Mouse (Mus musculus): ENCODE data around the gene Ccdc167.
A peak's percentile ranks its signal among the peaks of the same experiment; 100 is the strongest.

Gene Ccdc167

DNA sequence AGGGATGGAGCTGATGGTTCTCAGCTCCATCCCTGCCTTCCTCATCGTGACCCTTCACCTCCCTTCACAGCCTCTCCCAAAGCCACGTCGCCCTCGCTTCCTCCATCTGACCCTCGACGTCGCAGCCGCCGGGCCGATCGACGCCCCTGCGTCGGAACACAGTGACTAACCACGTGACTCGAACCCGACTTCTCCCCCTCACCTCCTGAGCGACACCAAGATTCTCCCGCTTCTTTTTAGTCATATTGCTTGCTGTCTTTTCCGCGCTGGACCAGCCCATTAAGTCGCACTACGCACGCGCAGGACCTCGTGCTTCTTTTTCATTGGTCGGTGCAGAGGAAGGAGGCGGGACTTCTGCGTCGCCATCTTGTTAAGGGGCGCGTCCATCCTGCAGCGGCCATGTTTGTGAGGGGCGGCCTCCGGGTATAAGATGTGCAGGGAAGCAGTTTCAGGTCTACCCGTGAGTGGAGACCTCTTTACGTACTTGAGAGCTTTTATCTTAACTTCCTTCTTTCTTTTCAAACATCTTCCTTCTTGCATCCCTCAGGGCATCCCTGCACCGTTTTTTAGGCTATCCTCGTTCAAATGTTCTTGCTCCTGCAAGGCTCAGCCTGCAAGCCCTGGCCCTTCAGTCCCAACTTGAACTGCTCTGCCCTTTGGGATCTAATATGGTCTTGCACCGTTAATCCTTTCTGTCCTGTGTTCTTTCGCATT, at the start of gene Ccdc167:
TSS of gene Ccdc167 (minus strand) at position 313 of the 714 bp plus-strand sequence.
- DNase-seq (ENCODE audit: low read depth, low spot score), result peak; percentile 98

DNA sequence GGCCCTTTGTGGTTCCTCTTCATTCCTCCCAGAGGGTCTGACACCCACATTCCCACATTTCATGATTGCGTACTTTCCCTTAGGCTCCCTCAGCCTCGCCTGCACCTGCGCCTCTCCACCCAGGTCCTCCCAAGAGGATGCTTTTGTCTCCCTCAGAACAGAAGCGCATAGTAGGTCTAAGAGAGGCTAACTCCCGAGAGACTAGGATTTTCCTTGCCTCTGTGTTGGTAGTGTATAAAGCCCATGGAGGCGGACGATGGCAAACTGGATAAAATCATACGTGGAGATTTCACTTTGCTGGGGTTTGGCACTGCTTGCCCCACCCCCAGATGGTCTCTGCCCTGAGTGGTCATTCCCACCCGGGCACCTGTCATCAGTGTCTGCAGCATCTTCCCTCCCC, 48.5 kb upstream of the Ccdc167 start:
- DNase-seq (ENCODE audit: low read depth, low spot score), result no peak

DNA sequence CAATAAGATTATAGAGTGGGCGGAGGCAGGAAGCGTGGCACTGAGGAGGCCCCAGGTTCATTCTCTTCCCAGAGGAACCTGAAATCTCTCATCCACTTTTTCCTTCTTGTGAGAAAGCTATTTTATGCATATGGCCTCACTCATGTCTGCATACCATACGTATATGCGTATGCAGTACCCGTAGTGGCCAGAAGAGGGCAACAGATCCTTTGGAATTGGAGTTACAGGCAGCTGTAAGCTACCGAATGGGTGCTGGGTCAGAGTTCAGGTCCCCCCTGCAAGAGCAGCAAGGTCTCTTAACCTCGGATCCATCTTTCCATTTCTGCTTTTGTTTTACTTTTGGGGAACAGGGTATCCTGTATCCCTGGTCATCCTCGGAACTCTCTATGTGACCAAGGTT, 45.7 kb upstream of the Ccdc167 start:
- DNase-seq (ENCODE audit: low read depth, low spot score), result peak; percentile 92

DNA sequence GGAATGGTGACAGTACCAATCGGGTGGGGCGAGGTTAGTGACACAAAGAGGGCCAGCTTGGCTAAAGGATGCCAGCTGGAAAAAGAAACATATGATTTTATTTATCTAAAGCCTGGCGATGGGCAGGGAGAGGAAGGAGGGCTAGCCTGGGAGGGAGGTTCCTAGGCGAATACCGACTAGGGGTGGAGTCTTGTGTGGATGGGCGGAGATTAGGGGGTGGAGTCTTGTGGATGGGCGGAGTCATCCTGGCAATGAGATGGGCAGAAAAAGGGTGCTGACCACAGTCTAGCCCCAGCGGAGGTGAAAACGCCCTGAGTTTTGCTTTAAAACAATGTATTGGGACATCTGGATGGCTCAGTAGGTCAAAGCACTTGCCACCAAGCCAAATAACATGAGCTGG, 45.1 kb upstream of the Ccdc167 start:
- peak; percentile 66 for DNase-seq (ENCODE audit: low read depth, low spot score)

DNA sequence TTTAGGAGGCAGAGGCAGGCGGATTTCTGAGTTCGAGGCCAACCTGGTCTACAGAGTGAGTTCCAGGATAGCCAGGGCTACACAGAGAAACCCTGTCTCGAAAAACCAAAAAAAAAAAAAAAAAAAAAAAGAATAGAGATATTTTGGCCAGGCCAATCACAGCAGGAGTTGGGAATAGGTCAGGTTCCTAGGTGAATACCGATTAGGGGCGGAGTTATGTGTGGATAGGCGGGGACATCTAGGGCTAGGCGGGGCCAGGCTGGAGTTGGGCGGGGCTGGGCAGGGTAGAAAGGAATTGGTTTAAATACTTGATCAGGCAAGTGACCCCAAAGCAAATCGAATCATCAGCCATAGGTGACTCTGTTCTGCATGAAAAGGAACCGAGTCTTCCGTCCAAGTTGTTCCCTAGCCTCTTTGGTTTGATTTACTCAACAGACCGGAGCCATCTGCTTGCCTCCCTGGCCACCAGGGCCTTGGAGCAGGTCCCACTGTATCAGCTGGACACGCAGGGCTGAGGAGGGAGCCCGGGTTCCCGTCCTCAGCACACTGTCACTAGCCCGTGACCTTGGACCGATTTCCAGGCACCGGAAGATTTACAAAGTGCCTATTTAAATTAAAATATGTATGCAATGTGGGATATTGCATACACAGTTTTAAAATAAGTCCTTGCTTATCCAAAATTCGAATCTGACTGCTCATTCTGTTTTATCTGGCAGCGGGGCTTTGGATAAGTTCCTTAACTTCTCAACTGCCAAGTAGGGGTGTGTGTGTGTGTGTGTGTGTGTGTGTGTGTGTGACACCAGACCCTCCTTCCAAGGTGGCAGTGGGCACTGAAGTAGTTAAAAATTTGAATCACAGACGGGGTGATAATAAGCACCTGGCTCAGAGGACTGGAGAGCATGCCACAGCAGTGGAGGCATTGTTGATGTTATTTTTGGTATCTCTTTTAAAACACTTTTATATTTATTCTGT, 43.8 kb upstream of the Ccdc167 start:
- peak; percentile 58 for DNase-seq (ENCODE audit: low read depth, low spot score)

DNA sequence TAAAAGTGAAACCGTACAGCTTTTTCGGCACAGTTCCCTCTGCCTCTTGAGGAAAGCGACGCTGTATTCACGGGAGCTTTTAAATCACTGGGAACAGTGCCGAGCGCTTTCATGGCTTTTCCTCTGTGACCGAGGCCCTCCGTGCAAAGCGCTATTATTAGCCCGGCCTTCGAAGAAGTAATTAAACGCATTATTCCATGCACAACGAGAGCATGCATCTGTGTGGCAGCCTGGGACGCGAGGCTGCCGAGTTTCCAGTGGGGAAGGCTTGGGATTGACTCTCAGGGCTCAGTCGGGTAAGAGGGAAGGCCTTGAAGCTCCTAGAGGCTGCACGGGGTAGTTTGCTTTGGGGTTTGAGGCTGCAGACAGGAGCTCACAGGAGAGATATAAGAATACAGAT, 43.1 kb upstream of the Ccdc167 start:
- no peak for DNase-seq (ENCODE audit: low read depth, low spot score)

DNA sequence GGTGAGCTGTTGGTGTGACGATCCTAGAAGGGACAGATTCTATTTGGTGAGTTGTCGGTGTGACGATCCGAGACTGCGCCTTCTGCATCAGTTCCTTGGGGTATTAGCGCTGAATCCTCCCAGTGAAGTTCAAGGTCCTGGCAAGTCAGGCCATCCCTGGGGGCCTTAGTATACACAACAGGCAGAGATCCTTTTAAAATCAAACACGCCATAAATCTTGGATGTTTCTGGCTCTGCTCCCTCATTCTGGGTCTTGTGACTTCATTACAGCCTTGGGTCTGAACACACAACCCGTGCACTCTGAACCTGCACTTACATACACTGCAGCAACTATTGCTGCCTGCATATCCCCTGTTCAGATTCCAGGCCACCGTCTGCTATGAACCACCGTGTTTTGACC, 39.5 kb upstream of the Ccdc167 start:
- DNase-seq (ENCODE audit: low read depth, low spot score), result no peak

DNA sequence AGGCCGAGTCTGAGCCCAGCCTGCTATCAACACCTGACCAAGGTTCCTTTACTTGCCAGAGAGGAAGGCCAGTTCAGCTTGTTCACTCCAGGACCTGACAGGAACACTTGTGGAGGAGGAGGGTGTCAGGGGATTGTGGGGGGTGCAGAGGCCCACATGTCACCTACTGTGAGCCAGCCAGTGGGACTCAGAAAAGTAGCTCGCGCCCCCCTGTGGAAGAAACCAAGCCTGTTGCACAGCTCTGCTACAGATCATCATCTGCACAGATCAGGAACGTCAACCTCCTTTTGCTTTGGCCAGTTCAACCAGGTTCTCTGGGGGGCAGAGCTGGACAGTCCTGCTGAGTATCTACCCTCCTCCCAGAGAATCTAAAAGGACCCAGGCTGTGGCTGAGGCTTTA, 37.7 kb upstream of the Ccdc167 start:
- DNase-seq (ENCODE audit: low read depth, low spot score), result no peak

DNA sequence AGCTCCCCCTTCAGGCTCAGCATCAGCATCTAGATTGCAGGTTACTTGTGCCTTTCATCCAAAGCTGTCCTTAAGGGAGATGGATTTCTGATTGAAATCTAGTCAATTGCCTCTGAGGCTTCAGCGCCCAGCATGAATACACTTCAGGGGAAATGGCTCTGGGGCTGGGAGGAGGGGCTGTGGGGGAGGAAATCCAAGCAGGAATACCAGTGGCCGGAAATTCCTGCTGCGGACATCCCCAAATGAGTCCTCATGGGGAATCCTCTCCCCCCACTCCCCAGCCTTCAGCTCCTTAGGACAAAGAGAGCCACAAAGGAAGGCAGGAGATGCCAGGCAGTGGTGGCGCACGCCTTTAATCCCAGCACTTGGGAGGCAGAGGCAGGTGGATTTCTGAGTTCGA, 30.6 kb upstream of the Ccdc167 start:
- peak; percentile 72 for DNase-seq (ENCODE audit: low read depth, low spot score)

DNA sequence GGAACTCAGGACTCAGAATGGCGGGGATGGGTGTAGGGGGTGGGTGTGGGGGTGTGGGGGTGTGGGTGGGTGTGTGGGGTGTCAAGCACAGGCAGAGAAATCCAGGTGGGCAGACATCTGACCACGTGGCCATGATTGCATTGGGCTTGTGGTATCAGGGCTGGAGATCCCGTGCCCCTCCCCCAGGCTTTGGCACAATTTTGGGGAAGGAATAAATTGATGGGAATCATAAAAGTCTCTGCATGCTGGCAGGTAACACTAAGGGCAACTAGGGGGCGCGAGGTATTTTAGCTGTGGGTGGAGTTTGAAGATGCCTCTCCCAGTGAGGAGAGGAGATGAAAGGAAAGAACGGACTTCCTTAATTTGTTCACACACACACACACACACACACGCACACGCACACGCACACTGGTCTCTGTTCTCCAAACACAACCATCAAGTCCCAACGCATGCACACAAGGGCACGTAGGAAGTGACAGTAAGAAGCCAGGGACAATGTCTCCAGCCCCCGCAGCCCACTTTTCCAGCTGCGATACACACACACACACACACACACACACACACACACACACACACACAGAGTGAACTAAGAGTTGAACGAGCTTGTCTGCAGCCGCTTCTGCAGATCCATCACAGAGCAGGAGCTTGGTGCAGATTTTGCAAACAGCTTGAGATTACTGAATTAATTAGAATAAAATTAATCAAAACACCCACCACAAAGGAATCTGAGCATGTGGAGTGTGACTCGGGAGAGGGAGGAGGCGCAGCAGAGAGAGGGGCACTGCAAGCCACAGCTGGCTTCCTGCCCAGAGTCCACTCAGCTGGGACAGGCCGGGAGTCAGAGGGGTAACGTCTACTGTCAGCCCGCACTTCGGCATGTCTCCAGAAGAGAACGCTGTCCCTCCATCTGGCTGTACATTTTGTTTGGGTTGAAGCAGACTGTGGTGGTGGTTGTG, 21.3 kb upstream of the Ccdc167 start:
- DNase-seq (ENCODE audit: low read depth, low spot score), result peak; percentile 42

DNA sequence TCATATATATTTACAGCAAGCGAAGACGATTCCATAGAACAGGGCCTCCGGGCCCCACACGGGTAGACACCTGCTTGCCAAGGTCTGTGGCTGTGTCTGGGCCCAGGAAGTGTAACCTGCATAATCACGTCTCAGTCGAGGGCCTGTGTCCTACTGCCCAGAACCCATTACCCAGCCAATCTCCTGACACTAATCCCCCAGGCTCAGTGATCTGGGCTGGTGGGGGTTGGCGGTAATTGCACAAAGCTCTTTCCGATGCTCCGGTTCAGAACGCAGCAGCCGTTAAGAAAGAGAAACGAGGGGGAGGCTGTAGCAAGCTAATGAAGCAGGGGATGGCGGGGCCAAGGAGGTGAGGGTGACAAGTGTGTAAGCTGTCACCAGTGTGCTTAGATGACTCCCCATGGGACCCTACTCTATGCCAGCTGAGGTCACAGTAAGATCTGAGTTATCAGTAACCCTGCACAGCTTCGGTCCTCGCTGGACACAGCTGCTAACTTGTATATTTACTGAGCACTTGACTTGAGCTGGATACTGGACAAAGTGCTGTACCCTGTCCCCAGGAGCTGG, 19.7 kb upstream of the Ccdc167 start:
- DNase-seq (ENCODE audit: low read depth, low spot score), result no peak

DNA sequence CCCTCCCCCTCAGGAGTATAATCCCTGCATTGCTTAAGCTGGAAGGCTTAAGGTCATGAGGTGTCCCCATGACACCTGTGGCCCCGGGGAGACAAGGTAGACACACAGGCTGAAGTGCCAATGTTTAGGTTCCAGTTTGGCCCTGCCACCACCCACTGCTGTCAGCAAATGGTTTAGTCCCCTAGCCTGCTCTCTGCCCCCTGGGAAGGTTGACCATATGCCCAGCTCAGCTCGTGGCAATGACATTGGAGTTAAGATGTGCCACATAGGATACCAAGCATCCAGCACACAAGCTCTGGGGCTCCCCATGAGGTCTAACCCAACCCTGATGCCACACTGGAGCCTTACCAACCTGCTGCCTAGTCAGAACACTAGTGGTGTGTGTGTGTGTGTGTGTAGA, 15.7 kb upstream of the Ccdc167 start:
- DNase-seq (ENCODE audit: low read depth, low spot score), result no peak

DNA sequence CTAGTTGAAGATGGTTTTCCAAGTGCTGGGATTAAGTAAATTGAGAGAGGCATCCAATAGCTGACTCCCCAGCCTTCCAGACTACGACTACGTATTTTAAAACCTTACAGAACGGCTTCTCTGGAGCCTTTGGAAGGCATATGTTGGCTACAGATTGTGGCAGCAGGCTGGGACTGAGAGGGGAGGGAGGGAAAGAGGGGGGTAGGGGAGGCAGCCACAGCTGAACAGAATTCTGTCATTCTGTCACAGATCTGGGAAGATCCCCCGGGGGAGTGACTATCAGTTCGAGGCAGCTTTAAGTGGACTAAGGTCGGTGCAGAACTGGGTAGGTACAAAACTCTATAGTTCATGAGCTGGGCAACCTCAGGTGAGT, 15.1 kb upstream of the Ccdc167 start:
- no peak for DNase-seq (ENCODE audit: low read depth, low spot score)

DNA sequence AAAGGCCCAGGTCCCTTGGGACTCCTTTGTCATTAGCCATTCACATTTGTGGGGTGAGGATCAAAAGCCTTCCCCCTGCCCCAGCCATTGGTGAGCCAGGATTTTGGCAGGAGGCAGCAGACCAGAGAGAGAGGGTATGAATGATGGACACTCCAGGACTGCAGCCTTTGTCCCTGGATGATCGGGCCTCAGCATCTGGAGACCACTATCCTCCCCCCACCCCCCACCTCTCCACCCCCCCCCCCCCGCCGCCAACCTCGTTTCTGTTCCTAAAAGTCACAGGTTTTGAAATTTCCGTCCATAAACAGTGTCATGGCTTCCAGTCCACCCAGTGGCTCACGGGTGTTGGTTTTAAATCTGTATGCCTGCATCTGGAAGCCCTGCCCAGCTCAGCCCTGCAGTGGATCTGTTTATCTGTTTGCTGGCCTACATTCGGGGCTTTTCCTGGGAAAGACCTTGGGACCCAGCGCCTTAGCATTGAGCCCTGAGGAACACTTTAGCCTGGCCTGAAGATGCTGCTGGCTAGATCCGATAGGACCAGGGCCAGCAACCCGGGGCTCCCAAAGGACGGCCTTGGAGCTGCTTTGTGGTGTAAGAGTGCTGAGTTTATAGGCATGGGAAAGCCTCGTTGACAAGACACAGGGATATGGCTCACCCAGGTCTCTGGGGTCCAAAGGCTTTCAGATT, 14.6 kb upstream of the Ccdc167 start:
- DNase-seq (ENCODE audit: low read depth, low spot score), result no peak

DNA sequence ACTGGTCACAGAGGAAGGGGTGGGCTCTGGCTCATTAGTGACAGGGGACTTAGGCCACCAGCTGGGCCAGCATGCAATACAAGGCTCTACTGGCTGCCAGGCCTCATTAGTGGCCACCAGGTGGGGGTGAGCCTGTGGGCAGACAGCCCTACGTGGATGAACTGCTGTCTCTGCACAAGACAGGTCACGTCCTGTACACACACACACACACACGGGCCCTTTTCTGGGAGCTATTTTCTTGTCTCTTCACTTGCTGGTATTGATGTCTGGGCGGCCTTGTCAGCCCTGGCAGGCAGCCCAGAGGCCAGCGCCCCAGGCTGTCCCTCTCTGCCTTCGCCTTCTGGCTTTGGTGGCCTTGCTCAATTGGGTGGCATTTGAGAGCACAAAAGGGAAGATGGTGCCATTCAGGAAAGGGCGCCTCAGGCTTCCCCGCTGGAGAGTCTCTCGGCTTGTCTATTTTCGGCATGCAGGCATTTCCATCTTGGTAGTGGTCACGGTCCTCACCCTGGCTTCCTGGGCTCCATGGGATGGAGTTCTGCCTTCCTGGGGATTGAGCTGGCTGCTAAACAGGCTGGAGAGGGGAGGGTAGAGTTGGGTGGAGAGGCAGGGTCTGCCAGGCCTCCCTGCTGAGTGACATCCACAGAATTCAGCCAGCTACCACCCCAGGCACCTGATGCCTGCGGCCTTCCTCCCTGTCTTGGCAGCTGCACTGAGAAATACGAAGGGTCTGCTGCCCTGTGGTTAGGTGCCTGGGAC, 13.8 kb upstream of the Ccdc167 start:
- DNase-seq (ENCODE audit: low read depth, low spot score), result no peak

DNA sequence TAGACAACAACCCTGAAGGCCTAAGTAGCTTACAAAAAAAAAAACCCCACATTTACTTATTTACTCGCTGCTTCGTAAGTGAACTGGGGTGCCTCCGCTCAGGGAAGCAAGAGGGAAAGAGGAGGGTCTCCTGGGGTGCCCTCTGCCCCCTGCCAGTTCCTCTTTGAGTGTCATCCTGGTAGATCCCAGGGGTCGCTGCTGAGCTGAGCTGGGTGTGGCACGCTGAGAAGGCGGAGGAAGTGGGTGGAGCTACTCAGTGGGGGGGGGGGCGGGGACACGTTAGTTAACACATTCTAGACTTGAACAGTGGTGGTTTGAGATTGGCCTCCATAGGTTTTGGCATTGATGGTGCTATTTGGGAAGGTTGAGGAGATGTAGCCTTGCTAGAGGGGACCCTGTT, 11.2 kb upstream of the Ccdc167 start:
- DNase-seq (ENCODE audit: low read depth, low spot score), result peak; percentile 66

DNA sequence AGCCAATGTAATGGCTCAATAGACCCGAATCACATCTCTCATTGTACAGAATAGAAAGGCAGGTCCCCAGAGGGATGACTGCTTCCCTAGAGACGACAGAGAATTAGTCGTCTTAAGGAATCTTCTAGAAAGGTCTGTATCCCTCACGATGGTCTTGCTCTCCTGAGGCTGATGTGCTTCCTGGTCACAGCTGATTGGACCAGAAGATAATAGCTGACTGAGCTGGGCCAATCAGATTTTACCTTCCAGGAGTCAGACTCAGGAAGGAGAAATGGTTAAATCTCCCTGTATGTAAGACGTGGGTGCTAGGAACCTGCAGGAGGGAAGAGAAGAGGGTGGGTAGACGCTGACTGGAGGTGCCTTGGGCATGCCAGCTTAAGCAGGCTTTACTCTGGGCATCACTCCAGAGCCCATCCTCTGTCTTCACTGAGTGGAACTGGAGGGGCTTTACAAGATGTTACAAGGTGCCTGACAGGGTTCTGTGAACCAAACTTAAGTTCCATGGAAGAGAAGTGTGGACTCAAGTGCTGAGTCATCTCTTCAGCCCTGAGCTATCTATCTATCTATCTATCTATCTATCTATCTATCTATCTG, 8.3 kb upstream of the Ccdc167 start:
- no peak for DNase-seq (ENCODE audit: low read depth, low spot score)

DNA sequence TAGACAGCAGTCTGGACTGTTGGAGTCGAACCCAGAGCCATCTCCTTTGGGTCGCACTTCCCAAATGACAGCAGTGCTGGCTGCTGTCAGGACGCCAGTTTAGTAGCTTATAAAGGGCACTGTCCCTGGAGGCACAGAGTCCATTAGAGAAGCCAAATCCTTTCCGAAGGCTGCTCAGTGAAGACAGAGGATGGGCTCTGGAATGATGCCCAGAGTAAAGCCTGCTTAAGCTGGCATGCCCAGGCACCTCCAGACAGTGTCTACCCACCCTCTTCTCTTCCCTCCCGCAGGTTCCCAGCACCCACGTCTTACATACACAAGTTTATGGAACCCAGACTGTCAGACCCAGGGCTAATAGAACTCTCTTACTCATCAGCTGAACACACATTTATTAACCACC, 7.8 kb upstream of the Ccdc167 start:
- DNase-seq (ENCODE audit: low read depth, low spot score), result no peak

DNA sequence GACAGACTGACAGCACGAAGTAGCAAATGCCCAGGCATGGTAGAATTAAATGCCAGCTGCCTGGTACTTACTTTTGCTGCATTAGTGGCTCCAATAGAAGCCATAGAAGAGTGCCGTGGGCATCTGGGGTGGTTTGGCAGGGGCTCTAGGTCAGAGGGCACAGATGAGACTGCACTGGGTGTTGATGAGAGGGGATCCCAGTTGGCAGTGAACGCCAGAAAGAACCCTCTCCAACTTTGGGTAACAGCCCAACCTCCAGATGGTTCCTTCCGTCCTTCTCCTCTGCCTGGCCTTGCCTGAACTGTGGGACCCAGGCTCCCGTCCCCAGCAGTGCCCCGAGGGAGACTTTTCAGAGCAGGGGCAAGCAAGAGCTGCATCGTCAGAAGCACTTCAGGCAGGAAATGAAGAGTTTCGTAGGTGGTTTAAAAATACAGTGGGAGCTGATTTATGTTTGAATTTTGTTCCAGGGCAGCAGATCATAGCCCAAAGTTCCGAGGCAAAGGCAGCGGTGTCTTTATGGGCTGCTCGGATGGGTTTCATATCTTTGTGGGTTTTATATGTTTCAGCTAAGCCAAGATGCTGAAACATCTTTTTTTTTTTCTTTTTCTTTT, 4.0 kb upstream of the Ccdc167 start:
- DNase-seq (ENCODE audit: low read depth, low spot score), result no peak

Measured in ES-CJ7 (cell line).